Mouse (Mus musculus) spleen, postnatal 36 days (tissue): ENCODE data around the gene Sphk2.

Experiments used
- DNase-seq, 2 experiments: peaks; one replicate each; pipeline ENCODE4 v3.0.0; 2022; ENCODE audit warnings: low spot score in 2 of 2, mixed read lengths in 1 of 2

The Sphk2 gene

GRCm38 (mm10) chr7:45717918-45718297 lies at the start of gene Sphk2:
Gene Sphk2, minus strand, starts transcription at chr7:45718002.
- peak; percentile 94 to 97 for DNase-seq

GRCm38 (mm10) chr7:45767500-45767899 lies 49.7 kb upstream of the Sphk2 start:
- no peak for DNase-seq

GRCm38 (mm10) chr7:45766764-45767163 lies 49.0 kb upstream of the Sphk2 start:
- no peak for DNase-seq

- DNase-seq: no peak
These were observed 48.2 kb upstream of the Sphk2 start for GRCm38 (mm10) chr7:45765995-45766394.

GRCm38 (mm10) chr7:45760151-45760550 lies 42.3 kb upstream of the Sphk2 start:
- no peak for DNase-seq

GRCm38 (mm10) chr7:45759400-45759799 lies 41.6 kb upstream of the Sphk2 start:
- no peak for DNase-seq

GRCm38 (mm10) chr7:45755703-45756102 lies 37.9 kb upstream of the Sphk2 start:
- DNase-seq: no peak

GRCm38 (mm10) chr7:45750162-45750561 lies 32.4 kb upstream of the Sphk2 start:
- no peak for DNase-seq

- DNase-seq: no peak
These were observed 31.6 kb upstream of the Sphk2 start for GRCm38 (mm10) chr7:45749401-45749800.

GRCm38 (mm10) chr7:45748110-45748509 lies 30.3 kb upstream of the Sphk2 start:
- no peak for DNase-seq

GRCm38 (mm10) chr7:45747450-45747849 lies 29.6 kb upstream of the Sphk2 start:
- no peak for DNase-seq

GRCm38 (mm10) chr7:45746518-45746917 lies 28.7 kb upstream of the Sphk2 start:
- no peak for DNase-seq

GRCm38 (mm10) chr7:45744387-45744786 lies 26.6 kb upstream of the Sphk2 start:
- DNase-seq: peak in 1 of 2 experiments; percentile 47

- no peak for DNase-seq
These were observed 24.5 kb upstream of the Sphk2 start for GRCm38 (mm10) chr7:45742338-45742737.

- DNase-seq: peak; percentile 63 to 65
These were observed 24.0 kb upstream of the Sphk2 start for GRCm38 (mm10) chr7:45741777-45742176.

GRCm38 (mm10) chr7:45741308-45741707 lies 23.5 kb upstream of the Sphk2 start:
- DNase-seq: no peak

- no peak for DNase-seq
These were observed 22.0 kb upstream of the Sphk2 start for GRCm38 (mm10) chr7:45739820-45740219.

- peak; percentile 71 to 87 for DNase-seq
These were observed 21.5 kb upstream of the Sphk2 start for GRCm38 (mm10) chr7:45739162-45739763.

- peak; percentile 53 to 59 for DNase-seq
These were observed 15.7 kb upstream of the Sphk2 start for GRCm38 (mm10) chr7:45733477-45733876.

GRCm38 (mm10) chr7:45730727-45731431 lies 13.1 kb upstream of the Sphk2 start:
- peak in 1 of 2 experiments; percentile 21 for DNase-seq

- DNase-seq: no peak
These were observed 9.8 kb upstream of the Sphk2 start for GRCm38 (mm10) chr7:45727625-45728024.

GRCm38 (mm10) chr7:45726419-45726818 lies 8.6 kb upstream of the Sphk2 start:
- peak in 1 of 2 experiments; percentile 0 for DNase-seq

GRCm38 (mm10) chr7:45725713-45726112 lies 7.9 kb upstream of the Sphk2 start, which contains the start of gene Spaca4:
Gene Spaca4, minus strand, starts transcription at chr7:45725813.
- DNase-seq: no peak
